Mouse (Mus musculus) retina, embryonic 14.5 days (tissue): ENCODE results near the gene Krtap9-3.

Source experiments
- DNase-seq: peaks from one replicate; pipeline ENCODE4 v3.0.0-alpha.2; 2015; ENCODE audit warnings: low spot score

Krtap9-3 gene

GRCm38 (mm10) chr11:99566530-99566929, 31.4 kb downstream of the Krtap9-3 start, which contains the start of gene Krtap3-1:
TSS of gene Krtap3-1 (minus strand) at chr11:99566630.
- no peak for DNase-seq

- DNase-seq, result no peak
Observed at GRCm38 (mm10) chr11:99562580-99562979, 35.3 kb downstream of the Krtap9-3 start.

- DNase-seq, result no peak
Observed at GRCm38 (mm10) chr11:99559366-99559765, 38.5 kb downstream of the Krtap9-3 start, which contains the start of gene Gm11939. TSS of gene Gm11939 (minus strand) at chr11:99559466.

- no peak for DNase-seq
Observed at GRCm38 (mm10) chr11:99557976-99558745, 39.7 kb downstream of the Krtap9-3 start.

- no peak for DNase-seq
Observed at GRCm38 (mm10) chr11:99556753-99557152, 41.2 kb downstream of the Krtap9-3 start, which contains the start of gene Krtap3-2. TSS of gene Krtap3-2 (minus strand) at chr11:99556853.

- DNase-seq, result no peak
Observed at GRCm38 (mm10) chr11:99556195-99556594, 41.7 kb downstream of the Krtap9-3 start.

- DNase-seq, result no peak
Observed at GRCm38 (mm10) chr11:99550765-99551164, 47.1 kb downstream of the Krtap9-3 start, which contains the start of gene Krtap3-3. TSS of gene Krtap3-3 (minus strand) at chr11:99550865.

- DNase-seq, result no peak
Observed at GRCm38 (mm10) chr11:99547892-99548291, 50.0 kb downstream of the Krtap9-3 start.
